Mouse (Mus musculus) erythroblast, embryonic 14.5 days (primary cell): ENCODE data around the gene Inka2.

Experiments used
- GATA1 ChIP-seq: IDR thresholded peaks from 2 replicates; pipeline ENCODE4 v1.6.1; 2012; ENCODE audit warnings: low read length, inconsistent platforms, mixed read lengths
- TAL1 ChIP-seq: IDR thresholded peaks from 3 replicates; pipeline ENCODE4 v1.6.1; 2012; ENCODE audit warnings: low read length, inconsistent platforms, mixed read lengths

GRCm38 (mm10) chr3:105757323-105758083 is 53.1 kb downstream of the Inka2 start:
- TF ChIP-seq GATA1 (no peak), TAL1 (no peak)
